Mouse (Mus musculus): ENCODE results near the gene Nmrk2. TPM values are rescaled to one million over a fixed set of nuclear protein-coding genes. Genes with fewer than 3 reads are reported as not detected.

The Nmrk2 gene
- total and polyA plus RNA-seq, 2 experiments = 0.09 TPM; not detected in 1

GRCm38 (mm10) chr10:81192270-81192967 lies 9.4 kb downstream of the Nmrk2 start:
- Histone ChIP-seq H3K36me3 (ENCODE audit: control insufficient read depth, insufficient read depth, low read length) (no peaks in the 10 kb centered on the region), H3K4me1 (ENCODE audit: control insufficient read depth, insufficient read depth, low read length) (peaks cover 6% of the 10 kb centered on the region), H3K27ac (replicated peaks; ENCODE audit: insufficient read depth, low read depth, low read length) (peak overlapping the region; percentile 88), H3K9ac (ENCODE audit: low read depth, low read length) (peak overlapping the region; percentile 98), H3K27me3 (ENCODE audit: control insufficient read depth, insufficient read depth, low read length) (no peaks in the 10 kb centered on the region), H3K79me2 (ENCODE audit: control insufficient read depth, insufficient read depth, low read length) (no peaks in the 10 kb centered on the region), H3K4me3 (ENCODE audit: insufficient read depth, low read depth, low read length) (peak overlapping the region; percentile 90)
- under 1% methylated on average over 80 of the region's 93 CpGs for WGBS
- peak; percentile 52 for DNase-seq (ENCODE audit: extremely low read depth, low read depth, low spot score)
- TF ChIP-seq POLR2A (IDR thresholded peaks at IDR 0.05; ENCODE audit: extremely low read depth, insufficient read depth, low read length) (no peak), CTCF (IDR thresholded peaks at IDR 0.05; ENCODE audit: low read depth, low read length) (0 out of 2 replicates have a peak, but pooled peaks have one; percentile 1)

- Histone ChIP-seq H3K27ac (replicated peaks; ENCODE audit: insufficient read depth, low read depth, low read length) (no peak overlapping the region), H3K36me3 (ENCODE audit: control insufficient read depth, insufficient read depth, low read length) (no peaks in the 10 kb centered on the region), H3K9ac (ENCODE audit: low read depth, low read length) (peak overlapping the region; percentile 9; the same call in 1 of the 2 replicates), H3K79me2 (ENCODE audit: control insufficient read depth, insufficient read depth, low read length) (no peaks in the 10 kb centered on the region; the same call in 1 of the 2 replicates), H3K27me3 (ENCODE audit: control insufficient read depth, insufficient read depth, low read length) (no peaks in the 10 kb centered on the region), H3K4me3 (ENCODE audit: insufficient read depth, low read depth, low read length) (no peak overlapping the region), H3K4me1 (ENCODE audit: control insufficient read depth, insufficient read depth, low read length) (peaks cover 6% of the 10 kb centered on the region)
- TF ChIP-seq CTCF (IDR thresholded peaks at IDR 0.05; ENCODE audit: low read depth, low read length) (no peak), POLR2A (IDR thresholded peaks at IDR 0.05; ENCODE audit: extremely low read depth, insufficient read depth, low read length) (no peak)
- DNase-seq (ENCODE audit: extremely low read depth, low read depth, low spot score) = no peak
- WGBS = 76% methylated on average over 18 of the region's 18 CpGs
These were observed 10.4 kb downstream of the Nmrk2 start for GRCm38 (mm10) chr10:81191342-81191982.

GRCm38 (mm10) chr10:81190912-81191321 lies 10.9 kb downstream of the Nmrk2 start:
- TF ChIP-seq CTCF (IDR thresholded peaks at IDR 0.05; ENCODE audit: low read depth, low read length) = peak; percentile 63
- no peak for TF ChIP-seq POLR2A (IDR thresholded peaks at IDR 0.05; ENCODE audit: extremely low read depth, insufficient read depth, low read length)
- DNase-seq (ENCODE audit: extremely low read depth, low read depth, low spot score) = no peak
- 67% methylated on average over 6 of the region's 6 CpGs for WGBS
- Histone ChIP-seq H3K79me2 (ENCODE audit: control insufficient read depth, insufficient read depth, low read length) (no peaks in the 10 kb centered on the region; the same call in 1 of the 2 replicates), H3K4me1 (ENCODE audit: control insufficient read depth, insufficient read depth, low read length) (peaks cover 6% of the 10 kb centered on the region), H3K36me3 (ENCODE audit: control insufficient read depth, insufficient read depth, low read length) (no peaks in the 10 kb centered on the region), H3K27ac (replicated peaks; ENCODE audit: insufficient read depth, low read depth, low read length) (no peak overlapping the region), H3K27me3 (ENCODE audit: control insufficient read depth, insufficient read depth, low read length) (no peaks in the 10 kb centered on the region), H3K9ac (ENCODE audit: low read depth, low read length) (no peak overlapping the region), H3K4me3 (ENCODE audit: insufficient read depth, low read depth, low read length) (no peak overlapping the region)

- H3K36me3 ChIP-seq (ENCODE audit: control insufficient read depth, insufficient read depth, low read length) = no peaks in the 10 kb centered on the region
These were observed 11.5 kb downstream of the Nmrk2 start for GRCm38 (mm10) chr10:81190236-81190911.

GRCm38 (mm10) chr10:81189821-81190220 lies 12.0 kb downstream of the Nmrk2 start:
- H3K27me3 ChIP-seq (ENCODE audit: control insufficient read depth, insufficient read depth, low read length) = no peaks in the 10 kb centered on the region
- TF ChIP-seq CTCF (IDR thresholded peaks at IDR 0.05; ENCODE audit: low read depth, low read length) = no peak
- no peak for TF ChIP-seq POLR2A (IDR thresholded peaks at IDR 0.05; ENCODE audit: extremely low read depth, insufficient read depth, low read length)
- peaks cover 6% of the 10 kb centered on the region for H3K4me1 ChIP-seq (ENCODE audit: control insufficient read depth, insufficient read depth, low read length)
- H3K36me3 ChIP-seq (ENCODE audit: control insufficient read depth, insufficient read depth, low read length) = no peaks in the 10 kb centered on the region
- H3K4me3 ChIP-seq (ENCODE audit: insufficient read depth, low read depth, low read length) = no peak overlapping the region
- no peaks in the 10 kb centered on the region; the same call in 1 of the 2 replicates for H3K79me2 ChIP-seq (ENCODE audit: control insufficient read depth, insufficient read depth, low read length)
- H3K9ac ChIP-seq (ENCODE audit: low read depth, low read length) = no peak overlapping the region
- no peak overlapping the region for H3K27ac ChIP-seq (replicated peaks; ENCODE audit: insufficient read depth, low read depth, low read length)
- WGBS = 93% methylated on average over 26 of the region's 26 CpGs
- DNase-seq (ENCODE audit: extremely low read depth, low read depth, low spot score) = no peak

More at GRCm38 (mm10) chr10:81190236-81190911, 11.5 kb downstream of the Nmrk2 start:
- Histone ChIP-seq H3K4me1 (ENCODE audit: control insufficient read depth, insufficient read depth, low read length) (peaks cover 6% of the 10 kb centered on the region), H3K4me3 (ENCODE audit: insufficient read depth, low read depth, low read length) (no peak overlapping the region), H3K9ac (ENCODE audit: low read depth, low read length) (no peak overlapping the region), H3K27ac (replicated peaks; ENCODE audit: insufficient read depth, low read depth, low read length) (no peak overlapping the region), H3K27me3 (ENCODE audit: control insufficient read depth, insufficient read depth, low read length) (no peaks in the 10 kb centered on the region), H3K79me2 (ENCODE audit: control insufficient read depth, insufficient read depth, low read length) (no peaks in the 10 kb centered on the region; the same call in 1 of the 2 replicates)
- DNase-seq (ENCODE audit: extremely low read depth, low read depth, low spot score) = no peak
- WGBS = 78% methylated on average over 31 of the region's 31 CpGs
- TF ChIP-seq CTCF (IDR thresholded peaks at IDR 0.05; ENCODE audit: low read depth, low read length) (peak; percentile 50), POLR2A (IDR thresholded peaks at IDR 0.05; ENCODE audit: extremely low read depth, insufficient read depth, low read length) (no peak)
